Mouse (Mus musculus) frontal cortex, postnatal 25 days (tissue): ENCODE results near the gene Agap1.

Experiments used
- DNase-seq, 2 experiments: peaks; one replicate each; pipeline ENCODE4 v3.0.0; 2022; ENCODE audit warnings: low spot score in 2 of 2

Gene Agap1

GRCm38 (mm10) chr1:89899761-89900445 lies 445.3 kb downstream of the Agap1 start:
- no peak for DNase-seq

- no peak for DNase-seq
These were observed 446.8 kb downstream of the Agap1 start for GRCm38 (mm10) chr1:89901381-89901780.

- no peak for DNase-seq
These were observed 447.6 kb downstream of the Agap1 start for GRCm38 (mm10) chr1:89902236-89902635.

DNA sequence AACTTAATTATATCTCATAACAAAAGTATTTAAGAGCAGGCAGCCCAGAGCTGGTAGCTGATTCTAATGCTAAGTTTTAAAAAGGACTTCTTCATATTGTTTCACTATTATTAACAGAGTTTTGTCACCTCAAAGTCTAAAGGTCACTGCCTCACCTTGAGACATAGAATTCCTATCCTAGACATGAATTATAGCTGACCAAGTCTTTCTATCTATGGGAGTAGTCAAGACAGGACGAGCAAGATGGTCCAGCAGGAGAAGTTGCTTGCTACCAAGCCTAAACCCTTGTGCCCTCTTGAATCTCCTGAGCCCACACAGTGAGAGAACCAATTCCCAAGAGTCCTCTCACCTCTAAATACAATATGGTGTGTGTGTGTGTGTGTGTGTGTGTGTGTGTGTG lies 448.0 kb downstream of the Agap1 start:
- no peak for DNase-seq

DNA sequence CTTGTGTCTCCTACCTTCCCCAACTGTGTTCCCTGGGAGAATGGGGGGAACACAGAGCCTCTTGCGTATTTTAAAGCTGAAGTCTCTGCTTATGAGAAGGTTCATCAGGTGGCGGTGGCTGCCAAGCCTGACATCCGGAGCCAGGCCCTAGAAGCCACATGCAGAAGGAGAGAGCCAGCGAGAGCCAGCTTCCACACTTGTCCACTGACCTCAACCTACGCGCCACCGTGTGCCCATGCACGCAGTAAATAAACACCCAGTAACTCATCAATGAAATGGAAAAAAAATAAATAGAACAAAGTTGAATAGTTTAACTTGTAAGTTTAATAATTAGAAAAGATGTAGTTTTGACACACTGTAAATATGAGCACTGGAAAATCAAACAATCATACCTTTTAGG lies 455.2 kb downstream of the Agap1 start:
- no peak for DNase-seq

DNA sequence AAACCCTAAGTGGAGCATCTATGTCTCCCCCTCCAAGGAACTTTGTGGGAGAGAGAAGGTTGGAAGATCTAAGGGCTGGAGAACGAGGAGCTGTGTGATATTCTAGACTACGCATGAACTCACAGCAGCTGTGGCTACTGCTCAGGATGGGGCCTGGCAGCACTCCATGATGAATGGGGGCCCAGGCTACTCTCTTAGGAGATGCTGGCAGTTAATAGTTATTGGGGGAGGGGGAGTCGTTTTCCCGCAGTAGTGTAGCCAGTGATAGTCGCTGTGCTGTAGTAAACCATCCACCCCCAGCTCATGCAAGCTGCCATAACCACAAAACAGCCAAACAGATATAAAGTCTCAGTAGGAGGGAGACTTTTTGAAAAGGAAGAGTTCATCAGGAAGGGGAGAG lies 457.8 kb downstream of the Agap1 start:
- DNase-seq, result no peak

GRCm38 (mm10) chr1:89913611-89914010 lies 459.0 kb downstream of the Agap1 start:
- DNase-seq, result no peak

- DNase-seq, result no peak
These were observed 463.5 kb downstream of the Agap1 start for GRCm38 (mm10) chr1:89918111-89918510.

DNA sequence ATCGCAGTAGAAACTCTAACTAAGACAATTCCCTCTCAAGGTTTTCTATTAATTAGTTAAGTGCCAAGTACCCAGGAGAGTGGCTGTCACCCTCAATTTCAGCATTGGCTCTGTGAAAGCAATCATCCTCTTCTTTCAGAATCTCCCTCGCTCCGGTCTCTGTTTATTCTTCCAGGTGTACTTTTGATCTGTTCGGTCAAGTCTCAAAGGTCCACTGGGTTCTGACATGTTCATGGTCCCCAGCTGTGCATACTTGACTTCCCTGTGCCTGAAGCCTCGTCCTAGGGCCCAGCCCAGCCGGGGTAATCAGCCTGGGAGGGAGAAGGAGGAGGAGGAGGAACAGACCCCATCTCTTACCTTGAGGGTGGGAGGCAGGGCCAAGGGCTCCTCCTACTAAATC lies 464.6 kb downstream of the Agap1 start:
- no peak for DNase-seq

DNA sequence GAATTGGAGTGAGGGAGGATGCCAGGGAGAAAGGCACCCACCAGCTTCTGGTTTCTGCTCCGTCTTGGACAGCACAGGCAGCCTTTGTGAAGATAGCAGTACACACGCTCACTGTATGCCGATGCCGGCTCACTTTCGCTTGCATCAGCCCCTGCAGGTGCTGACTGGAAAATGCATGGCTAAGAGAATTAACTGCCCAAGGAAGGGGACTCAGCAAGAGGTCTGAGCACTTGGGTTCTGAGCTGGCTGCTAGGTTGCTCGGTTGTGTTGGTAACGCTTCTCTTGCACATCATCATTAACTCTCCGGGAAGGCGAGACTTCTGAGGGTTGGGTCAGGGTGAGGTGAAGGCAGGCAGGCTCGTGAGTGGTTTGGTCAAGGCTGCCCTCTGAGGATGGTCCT lies 467.2 kb downstream of the Agap1 start:
- no peak for DNase-seq

DNA sequence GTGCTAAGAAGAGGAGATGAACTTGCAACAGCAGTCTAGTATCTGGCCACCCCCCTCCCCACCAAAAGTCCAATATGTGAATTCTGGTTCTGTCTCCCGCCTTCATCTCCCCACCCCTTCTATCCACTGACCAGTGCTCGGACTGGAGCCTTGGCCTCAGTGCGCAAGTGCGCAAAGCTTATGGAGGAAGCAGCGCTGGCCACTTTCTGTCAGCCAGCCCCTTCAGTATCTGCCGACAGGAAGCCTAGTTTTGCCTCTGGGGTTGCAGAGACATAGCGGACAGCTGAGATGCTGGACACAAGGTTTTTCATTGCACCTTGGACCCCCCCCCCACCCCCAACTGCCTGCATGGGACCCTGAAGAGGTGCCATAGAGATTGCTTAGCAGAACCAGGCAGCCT lies 467.7 kb downstream of the Agap1 start:
- DNase-seq, result no peak

- no peak for DNase-seq
These were observed 468.5 kb downstream of the Agap1 start for GRCm38 (mm10) chr1:89922883-89923641.

DNA sequence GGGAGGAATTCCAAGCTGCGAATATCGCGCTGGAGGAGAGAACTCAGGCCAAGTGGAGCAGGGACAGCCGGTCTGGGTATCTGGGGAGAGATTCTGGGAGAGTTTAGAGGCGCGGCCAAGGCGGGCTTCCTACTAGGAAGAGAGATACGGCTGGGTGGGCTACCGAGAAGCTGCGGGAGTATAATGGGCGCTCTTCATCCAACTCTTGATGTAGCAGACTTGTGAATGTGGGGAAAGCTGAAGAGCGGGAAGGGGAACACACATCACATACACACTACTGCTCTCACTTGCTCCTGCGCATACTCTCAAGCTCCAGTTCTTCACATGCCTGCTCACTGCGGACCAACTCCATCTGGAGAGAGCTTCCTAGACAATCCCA lies 469.0 kb downstream of the Agap1 start:
- DNase-seq, result no peak

- DNase-seq, result no peak
These were observed 471.0 kb downstream of the Agap1 start for GRCm38 (mm10) chr1:89925501-89926190.

DNA sequence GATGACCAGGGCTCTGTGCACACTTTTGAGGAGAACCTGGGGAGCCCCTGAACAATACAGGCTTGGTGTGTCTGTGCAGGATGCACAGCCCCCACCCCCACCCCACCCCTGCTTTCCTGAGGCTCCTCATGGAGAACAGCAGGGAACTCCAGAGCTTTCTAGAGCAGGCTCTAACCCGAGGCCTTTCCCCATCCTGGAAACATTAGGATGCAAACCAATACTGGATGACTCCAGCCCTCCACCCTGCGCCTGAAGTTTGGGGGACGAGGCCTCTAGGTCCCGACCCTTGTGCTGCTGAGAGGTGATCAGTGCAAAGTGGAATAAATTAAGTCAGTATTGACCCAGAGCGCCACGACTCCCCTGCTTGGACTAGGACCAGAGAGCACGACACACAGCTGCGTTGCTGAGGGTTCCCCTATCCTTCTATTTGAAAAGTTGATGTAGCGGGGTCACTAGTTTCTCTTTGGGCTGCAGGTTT lies 472.0 kb downstream of the Agap1 start:
- no peak for DNase-seq

DNA sequence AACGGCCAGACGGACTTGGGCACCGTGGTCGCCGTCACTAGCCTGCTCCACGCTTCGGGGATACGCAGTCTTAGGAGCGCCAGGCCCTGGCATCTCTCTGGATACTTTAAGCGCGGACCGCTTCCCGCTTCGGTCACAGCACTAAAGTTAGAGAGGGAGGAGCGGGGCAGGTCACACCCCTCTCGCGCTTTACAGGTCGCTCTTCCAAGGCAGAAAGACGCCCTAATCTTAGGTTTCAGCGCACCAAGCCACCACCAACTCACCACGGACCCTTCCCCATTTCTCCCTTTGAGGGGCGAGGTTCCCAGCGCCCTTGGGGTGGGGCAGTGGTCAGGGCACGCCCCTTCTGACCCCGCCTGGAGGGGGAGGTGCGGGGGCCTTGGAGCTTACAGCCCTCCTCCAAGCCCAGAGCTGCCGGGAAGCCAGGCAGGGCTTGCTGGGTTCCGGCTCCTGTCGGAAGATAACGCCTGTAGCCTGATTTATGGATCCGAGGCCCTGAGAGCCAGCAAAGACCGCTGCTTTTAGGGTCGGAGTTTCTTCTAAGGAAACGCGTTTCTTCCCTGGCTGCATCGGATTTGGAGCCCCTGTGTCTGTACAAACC lies 472.6 kb downstream of the Agap1 start:
- DNase-seq, result no peak

DNA sequence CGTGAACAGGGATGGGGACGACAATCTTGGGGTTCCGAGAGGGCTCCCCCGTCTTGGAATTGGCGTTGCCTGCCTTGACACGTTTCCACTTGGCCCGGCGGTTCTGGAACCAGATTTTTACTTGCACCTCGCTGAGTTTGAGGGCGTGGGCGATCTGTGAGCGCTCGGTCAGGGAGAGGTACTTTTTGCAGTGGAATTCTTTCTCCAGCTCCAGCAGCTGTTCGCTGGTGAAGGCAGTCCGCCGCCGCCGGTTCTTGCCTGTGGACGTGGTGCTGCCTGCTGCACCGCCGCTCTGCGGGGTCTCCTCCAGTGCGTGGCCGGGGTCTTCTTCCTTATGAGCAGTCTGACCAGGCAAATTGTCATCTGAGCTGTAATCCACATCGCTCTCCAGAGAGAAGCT lies 474.1 kb downstream of the Agap1 start:
- DNase-seq, result no peak

DNA sequence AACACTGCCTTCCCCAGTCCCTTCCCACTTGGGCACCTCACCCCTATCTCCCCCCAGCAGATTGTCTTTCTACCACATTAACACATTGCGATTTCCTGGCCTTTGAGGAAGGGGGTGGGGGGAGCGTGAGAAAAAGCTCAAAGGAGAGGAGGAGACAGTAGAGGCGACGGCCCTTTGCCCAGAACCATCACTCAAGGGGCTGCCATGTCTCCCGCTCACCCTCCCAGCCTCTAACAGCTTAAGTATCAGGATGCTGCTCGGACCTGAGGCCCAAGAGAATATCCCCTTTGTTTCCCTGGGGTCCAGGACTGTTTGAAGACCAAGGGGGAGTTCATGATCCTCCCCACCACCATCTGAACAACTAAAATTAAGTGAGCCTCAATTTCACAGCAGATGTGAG lies 474.6 kb downstream of the Agap1 start:
- no peak for DNase-seq

DNA sequence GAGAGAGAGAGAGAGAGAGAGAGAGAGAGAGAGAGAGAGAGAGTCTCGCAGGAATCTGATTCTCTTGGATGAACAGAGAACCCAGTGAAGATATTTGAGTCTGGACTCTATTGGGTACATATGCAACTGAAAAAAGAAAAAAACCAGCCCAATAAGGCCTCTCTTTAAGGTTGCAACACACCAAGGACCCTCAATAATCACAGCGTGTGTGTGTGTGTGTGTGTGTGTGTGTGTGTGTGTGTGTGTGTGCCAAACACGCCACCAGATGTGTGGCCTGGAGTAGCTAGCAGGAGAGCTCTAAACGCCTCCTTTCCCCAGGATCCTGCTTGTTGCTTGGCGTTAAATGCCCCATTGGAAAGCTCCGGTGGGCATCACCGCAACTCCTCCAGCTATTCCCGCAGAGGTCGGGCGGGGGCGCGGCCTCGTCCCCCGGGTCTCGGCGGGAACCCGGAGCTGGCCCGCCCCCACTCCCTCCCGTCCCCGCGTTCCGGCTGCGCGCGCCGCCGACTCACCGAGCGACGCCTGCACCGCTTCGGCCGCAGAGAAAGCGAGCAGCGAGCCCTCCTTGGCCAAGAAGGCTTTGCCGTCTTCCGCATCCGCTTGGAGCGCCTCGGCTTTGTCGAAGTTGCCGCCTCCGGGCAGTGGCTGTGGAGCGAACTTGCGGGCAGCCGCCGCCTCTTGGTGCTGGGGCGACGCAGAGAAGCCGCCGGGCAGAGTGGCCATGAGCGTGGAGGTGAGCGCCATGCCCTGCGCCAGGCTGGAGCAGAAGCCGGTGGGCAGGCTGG lies 475.3 kb downstream of the Agap1 start:
- no peak for DNase-seq

- no peak for DNase-seq
These were observed 475.9 kb downstream of the Agap1 start for GRCm38 (mm10) chr1:89930551-89930950.

DNA sequence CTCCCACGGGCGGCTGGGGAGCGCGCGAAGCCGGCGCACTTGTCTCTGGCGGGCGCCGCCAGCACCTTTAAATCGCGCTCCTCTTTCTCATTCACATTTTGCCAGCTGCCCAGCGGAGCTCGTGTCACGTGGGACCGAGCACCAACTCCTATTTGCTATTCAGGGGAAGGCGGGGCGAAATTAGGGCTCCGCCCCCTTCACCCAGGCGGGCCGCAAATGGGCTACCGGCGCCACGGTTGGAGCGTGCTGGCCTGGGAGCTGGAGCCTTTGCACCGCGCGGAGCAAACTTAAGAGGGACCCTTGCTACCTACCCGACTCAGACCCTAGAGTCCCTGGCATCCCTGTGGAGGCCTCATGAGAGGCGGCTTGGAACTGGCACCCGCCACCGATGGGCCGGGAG lies 476.5 kb downstream of the Agap1 start, which contains the start of gene Gbx2:
TSS of gene Gbx2 (minus strand) at position 60 of the 400 bp plus-strand sequence.
- DNase-seq, result no peak

GRCm38 (mm10) chr1:89932021-89932423 lies 477.4 kb downstream of the Agap1 start:
- DNase-seq, result no peak
